Mouse (Mus musculus) hindbrain, embryonic 16.5 days (tissue): ENCODE measurements around the gene Sgca. TPM values are rescaled to one million over a fixed set of nuclear protein-coding genes. Genes with fewer than 3 reads are reported as not detected.

ENCODE experiments used
- ATAC-seq: fragments of 200-750 bp; cut with Nextera tagmentation; 2 replicates; pipeline ENCODE4 v1.8.0; 2017; ENCODE audit warnings: moderate TSS enrichment, moderate library complexity
- H3K27ac ChIP-seq: fragments of 300-500 bp; sonication (generic); 2 replicates; pipeline ENCODE4 v1.5.1; 2014; ENCODE audit warnings: low read depth, mild to moderate bottlenecking, control low read depth, low read length, moderate library complexity
- H3K27me3 ChIP-seq: fragments of 300-500 bp; sonication (generic); replicated peaks from 2 replicates; pipeline ENCODE4 v1.6.1; 2014; ENCODE audit warnings: low read length; ENCODE audit not compliant: control insufficient read depth, insufficient read depth
- H3K36me3 ChIP-seq: fragments of 300-500 bp; sonication (generic); 2 replicates; pipeline ENCODE4 v1.6.1; 2014; ENCODE audit warnings: mild to moderate bottlenecking, low read length, moderate library complexity, mixed read lengths; ENCODE audit not compliant: control insufficient read depth, insufficient read depth
- H3K4me1 ChIP-seq: fragments of 300-500 bp; sonication (generic); 2 replicates; pipeline ENCODE4 v1.6.1; 2014; ENCODE audit warnings: low read depth, low read length; ENCODE audit not compliant: control insufficient read depth, insufficient read depth
- H3K4me2 ChIP-seq: fragments of 300-500 bp; sonication (generic); 2 replicates; pipeline ENCODE4 v1.6.1; 2014; ENCODE audit warnings: mild to moderate bottlenecking, low read length, control low read depth, moderate library complexity
- H3K4me3 ChIP-seq: fragments of 300-500 bp; sonication (generic); 2 replicates; pipeline ENCODE4 v1.5.1; 2014; ENCODE audit warnings: mild to moderate bottlenecking, low read length, control low read depth, moderate library complexity
- H3K9ac ChIP-seq: fragments of 300-500 bp; sonication (generic); 2 replicates; pipeline ENCODE4 v1.6.1; 2014; ENCODE audit warnings: low read depth, mild to moderate bottlenecking, control low read depth, low read length, moderate library complexity
- H3K9me3 ChIP-seq: fragments of 300-500 bp; sonication (generic); 2 replicates; pipeline ENCODE4 v1.6.1; 2014; ENCODE audit warnings: mild to moderate bottlenecking, low read length, moderate library complexity; ENCODE audit not compliant: control insufficient read depth
- WGBS: fragments of 180-500 bp; shearing (Covaris S2); extraction: QIAGEN DNeasy Blood & Tissue Kit; methylation state at CpG from one replicate; pipeline ENCODE4 v1.1.7; 2014; 5-methylcytosine and 5-hydroxymethylcytosine counted together
- polyA plus RNA-seq: library from polyadenylated mRNA; unstranded; fragments of >200 nt; fragmentation: Nextera tagmentation; extraction: Ambion mirVana; gene quantifications from 2 replicates; pipeline ENCODE4 v1.2.1, GENCODE M21; 2015

Sgca gene
- polyA plus RNA-seq, 1 experiment from 2014 or later = 0.24 TPM

GRCm38 (mm10) chr11:94942282-94943023 is 33.7 kb downstream of the Sgca start:
- Histone ChIP-seq H3K4me1 (peaks cover 6% of the 10 kb centered on the region), H3K4me2 (no peak overlapping the region), H3K9ac (no peak overlapping the region), H3K9me3 (no peaks in the 10 kb centered on the region), H3K36me3 (no peaks in the 10 kb centered on the region), H3K27ac (no peak overlapping the region), H3K4me3 (no peak overlapping the region), H3K27me3 (peaks cover 14% of the 10 kb centered on the region)
- 55% methylated on average over 13 of the region's 13 CpGs for whole genome bisulfite sequencing
- no peak for ATAC-seq

GRCm38 (mm10) chr11:94941776-94942175 is 34.4 kb downstream of the Sgca start:
- Histone ChIP-seq H3K4me1 (peaks cover 10% of the 10 kb centered on the region), H3K27me3 (peaks cover 19% of the 10 kb centered on the region), H3K36me3 (no peaks in the 10 kb centered on the region), H3K27ac (no peak overlapping the region), H3K4me3 (no peak overlapping the region), H3K4me2 (no peak overlapping the region), H3K9me3 (no peaks in the 10 kb centered on the region), H3K9ac (no peak overlapping the region)
- no peak for ATAC-seq
- WGBS = 86% methylated on average over 8 of the region's 8 CpGs

- H3K4me1 ChIP-seq = peaks cover 12% of the 10 kb centered on the region
- H3K9me3 ChIP-seq = no peaks in the 10 kb centered on the region
- 37% methylated on average over 9 of the region's 9 CpGs for WGBS
- no peak overlapping the region for H3K4me3 ChIP-seq
- no peak overlapping the region for H3K9ac ChIP-seq
- H3K36me3 ChIP-seq = no peaks in the 10 kb centered on the region
- H3K4me2 ChIP-seq = no peak overlapping the region
- ATAC-seq = no peak
- H3K27ac ChIP-seq = no peak overlapping the region
- H3K27me3 ChIP-seq = peaks cover 21% of the 10 kb centered on the region
These were observed 35.0 kb downstream of the Sgca start for GRCm38 (mm10) chr11:94941121-94941520.

DNA sequence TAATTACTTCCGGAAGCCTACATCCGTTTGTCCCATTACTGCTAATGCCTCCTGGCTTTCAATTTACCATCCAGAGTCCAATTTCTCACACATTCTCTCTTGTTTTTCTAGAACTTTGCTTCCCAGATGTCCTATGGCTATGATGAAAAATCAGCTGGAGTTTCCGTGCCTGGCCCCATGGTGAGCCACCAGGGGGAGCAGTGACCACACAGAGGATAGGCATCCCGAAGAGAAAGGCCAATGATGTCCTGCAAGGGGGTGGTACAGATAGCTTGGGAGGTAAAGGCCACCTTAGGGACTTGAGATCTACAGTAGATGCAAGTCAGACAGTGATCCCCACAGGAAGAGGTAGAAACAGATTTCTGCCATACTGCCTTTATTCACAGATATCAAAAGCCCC is 36.8 kb downstream of the Sgca start:
- no peak overlapping the region for H3K4me2 ChIP-seq
- WGBS = 17% methylated on average over 4 of the region's 4 CpGs
- H3K4me1 ChIP-seq = peaks cover 12% of the 10 kb centered on the region
- peaks cover 29% of the 10 kb centered on the region for H3K27me3 ChIP-seq
- no peak for ATAC-seq
- H3K9ac ChIP-seq = no peak overlapping the region
- H3K36me3 ChIP-seq = no peaks in the 10 kb centered on the region
- H3K9me3 ChIP-seq = no peaks in the 10 kb centered on the region
- no peak overlapping the region for H3K27ac ChIP-seq
- H3K4me3 ChIP-seq = no peak overlapping the region

GRCm38 (mm10) chr11:94938296-94938695 is 37.8 kb downstream of the Sgca start:
- no peaks in the 10 kb centered on the region for H3K36me3 ChIP-seq
- no peak overlapping the region for H3K27ac ChIP-seq
- H3K4me3 ChIP-seq = no peak overlapping the region
- ATAC-seq = no peak
- peak overlapping the region; percentile 15; the same call in 1 of the 2 replicates for H3K4me2 ChIP-seq
- H3K27me3 ChIP-seq = peaks cover 35% of the 10 kb centered on the region
- no peaks in the 10 kb centered on the region for H3K9me3 ChIP-seq
- WGBS = 22% methylated on average over 9 of the region's 9 CpGs
- H3K4me1 ChIP-seq = peaks cover 12% of the 10 kb centered on the region
- no peak overlapping the region for H3K9ac ChIP-seq

- H3K9ac ChIP-seq = peak overlapping the region; percentile 48
- no peaks in the 10 kb centered on the region for H3K9me3 ChIP-seq
- no peak overlapping the region for H3K27ac ChIP-seq
- peak overlapping the region; percentile 41 for H3K4me3 ChIP-seq
- H3K4me2 ChIP-seq = peak overlapping the region; percentile 74
- H3K36me3 ChIP-seq = no peaks in the 10 kb centered on the region
- H3K27me3 ChIP-seq = peaks cover 38% of the 10 kb centered on the region
- no peak for ATAC-seq
- H3K4me1 ChIP-seq = peaks cover 12% of the 10 kb centered on the region
- WGBS = 2% methylated on average over 15 of the region's 15 CpGs
These were observed 38.3 kb downstream of the Sgca start for GRCm38 (mm10) chr11:94937787-94938186.

DNA sequence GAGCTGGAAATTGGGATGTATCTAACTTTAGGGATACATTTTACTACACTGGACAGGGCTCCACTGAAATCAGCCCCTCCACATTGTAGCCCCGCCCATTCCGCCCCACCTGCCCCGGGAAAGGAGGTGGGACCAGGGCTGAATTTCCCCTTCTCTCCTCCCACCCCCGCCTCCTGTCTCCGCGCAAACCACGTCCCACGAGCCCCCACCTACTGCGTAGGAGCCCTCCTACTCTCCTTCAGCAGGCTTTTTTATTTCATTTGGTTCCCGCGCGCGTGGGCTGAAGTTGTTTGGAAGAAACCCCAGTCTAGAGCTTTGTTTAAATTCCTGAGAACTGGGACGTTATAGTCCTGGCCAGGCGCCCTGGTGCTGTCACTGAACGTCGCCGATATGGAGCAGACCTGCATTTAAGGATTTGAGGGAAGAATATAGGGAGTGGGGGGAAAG is 38.8 kb downstream of the Sgca start:
- Histone ChIP-seq H3K4me2 (peak overlapping the region; percentile 74), H3K4me1 (peaks cover 12% of the 10 kb centered on the region), H3K36me3 (no peaks in the 10 kb centered on the region), H3K4me3 (peak overlapping the region; percentile 41), H3K27me3 (peaks cover 38% of the 10 kb centered on the region), H3K9ac (peak overlapping the region; percentile 48), H3K27ac (no peak overlapping the region), H3K9me3 (no peaks in the 10 kb centered on the region)
- ATAC-seq = peak; percentile 35
- under 1% methylated on average over 18 of the region's 18 CpGs for WGBS

DNA sequence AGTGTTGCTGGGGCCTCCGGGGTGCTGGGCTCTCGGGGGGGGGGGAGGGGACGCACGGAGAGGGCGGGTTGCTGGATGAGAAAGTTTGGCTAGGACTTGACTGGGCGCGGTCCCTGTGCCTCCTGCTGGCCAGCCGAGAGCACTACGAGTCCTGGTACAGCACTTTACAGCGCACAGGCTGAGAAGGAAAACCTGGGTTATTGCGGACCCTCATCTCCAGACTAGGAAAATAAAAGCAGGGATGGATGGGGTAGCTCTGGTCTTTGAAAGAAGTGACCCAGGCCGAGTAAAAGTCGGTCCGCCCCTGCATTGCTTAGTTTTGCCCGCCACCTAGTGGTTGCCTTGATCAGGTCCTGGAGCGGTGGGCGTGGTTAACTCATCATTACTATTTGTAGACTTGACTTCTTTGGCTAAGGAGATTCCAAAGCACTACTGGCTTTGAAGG is 39.3 kb downstream of the Sgca start:
- Histone ChIP-seq H3K4me3 (peak overlapping the region; percentile 41), H3K9ac (peak overlapping the region; percentile 15), H3K9me3 (no peaks in the 10 kb centered on the region), H3K27ac (no peak overlapping the region), H3K27me3 (peaks cover 41% of the 10 kb centered on the region), H3K36me3 (no peaks in the 10 kb centered on the region), H3K4me2 (peak overlapping the region; percentile 74), H3K4me1 (peaks cover 12% of the 10 kb centered on the region)
- peak; percentile 90 for ATAC-seq
- WGBS = under 1% methylated on average over 17 of the region's 17 CpGs

DNA sequence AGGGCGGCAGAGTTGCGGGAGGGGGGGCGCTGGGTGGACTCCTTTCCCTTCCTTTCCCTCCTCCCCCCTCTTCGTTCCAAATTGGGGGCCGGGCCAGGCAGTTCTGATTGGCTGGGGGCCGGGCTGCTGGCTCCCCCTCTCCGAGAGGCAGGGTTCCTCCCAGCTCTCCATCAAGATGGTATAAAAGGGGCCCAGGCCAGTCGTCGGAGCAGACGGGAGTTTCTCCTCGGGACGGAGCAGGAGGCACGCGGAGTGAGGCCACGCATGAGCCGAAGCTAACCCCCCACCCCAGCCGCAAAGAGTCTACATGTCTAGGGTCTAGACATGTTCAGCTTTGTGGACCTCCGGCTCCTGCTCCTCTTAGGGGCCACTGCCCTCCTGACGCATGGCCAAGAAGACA is 40.1 kb downstream of the Sgca start, which contains the start of gene Col1a1:
Gene Col1a1, plus strand, starts transcription at position 180 of the 400 bp plus-strand sequence.
- Histone ChIP-seq H3K4me3 (peak within 1 kb of the TSS; percentile 41), H3K4me1 (peaks cover 12% of the 10 kb centered on the region), H3K36me3 (no peaks in the 10 kb centered on the region), H3K4me2 (peak within 1 kb of the TSS; percentile 74), H3K9ac (peak within 1 kb of the TSS; percentile 15), H3K27me3 (peaks cover 43% of the 10 kb centered on the region), H3K9me3 (no peaks in the 10 kb centered on the region), H3K27ac (no peak within 1 kb of the TSS)
- ATAC-seq = no peak
- 16% methylated on average over 19 of the region's 19 CpGs for WGBS
